Mouse (Mus musculus) large intestine, adult 2 months (tissue): Measurements from ENCODE around the gene Ksr2. TPM values are rescaled to one million over a fixed set of nuclear protein-coding genes. Genes with fewer than 3 reads are reported as not detected.

Experiments used
- DNase-seq: peaks from one replicate; pipeline ENCODE4 v3.0.0-alpha.2; 2012; ENCODE audit warnings: low read depth, low spot score
- WGBS: fragments of 180-500 bp; shearing (Covaris S2); methylation state at CpG from one replicate; pipeline ENCODE4 v1.1.7; 2018; 5-methylcytosine and 5-hydroxymethylcytosine counted together
- polyA plus RNA-seq: library from polyadenylated mRNA; depleted of rRNA; stranded (reverse); fragments of >200 nt; gene quantifications from 2 replicates; pipeline ENCODE4 v1.2.3, GENCODE M21; 2012

Ksr2 gene
- polyA plus RNA-seq, 1 experiment = 0.05 TPM

DNA sequence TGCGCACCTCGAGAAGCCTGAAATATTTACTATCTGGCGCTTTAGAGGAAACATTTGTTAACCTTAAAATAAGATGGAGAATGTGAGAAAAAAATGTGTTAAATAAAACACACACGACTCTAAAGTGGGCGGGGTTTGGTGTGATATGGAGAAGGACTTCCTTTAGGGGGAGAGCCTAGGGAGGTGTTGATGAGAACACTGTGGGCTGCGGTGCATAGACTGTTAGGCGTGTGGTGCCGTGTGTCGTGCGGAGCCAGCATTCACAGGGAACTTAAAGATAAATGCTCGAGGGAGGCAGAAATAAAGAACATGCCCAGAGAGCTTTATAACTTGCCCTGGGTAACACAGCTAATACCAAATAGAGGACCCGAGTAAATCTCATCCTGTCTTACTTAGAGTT is 101.6 kb downstream of the Ksr2 start:
- no peak for DNase-seq
- 79% methylated on average over 12 of the region's 12 CpGs for WGBS

DNA sequence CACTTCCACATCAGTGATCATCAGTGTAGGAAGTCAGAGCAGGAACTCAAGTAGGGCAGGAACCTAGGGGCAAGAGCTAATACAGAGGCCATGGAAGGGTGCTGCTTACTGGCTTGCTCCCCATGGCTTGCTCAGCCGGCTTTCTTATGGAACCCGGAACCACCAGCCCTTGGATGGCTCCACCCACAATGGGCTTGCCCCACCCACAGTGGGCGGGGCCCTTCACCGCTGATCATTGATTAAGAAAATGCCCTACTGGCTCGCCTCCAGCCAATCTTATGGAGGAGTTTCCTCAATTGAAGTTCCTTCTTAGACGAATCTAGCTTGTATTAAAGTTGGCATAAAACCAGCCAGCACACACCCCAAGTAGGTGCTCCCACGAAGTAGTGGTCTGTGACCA is 102.1 kb downstream of the Ksr2 start:
- 50% methylated on average over 7 of the region's 7 CpGs for WGBS
- no peak for DNase-seq

GRCm38 (mm10) chr5:117516597-117516996 is 102.8 kb downstream of the Ksr2 start:
- 2% methylated on average over 8 of the region's 8 CpGs for WGBS
- DNase-seq = no peak

- WGBS = 34% methylated on average over 4 of the region's 4 CpGs
- no peak for DNase-seq
Measured at GRCm38 (mm10) chr5:117519858-117520495, 106.2 kb downstream of the Ksr2 start.

DNA sequence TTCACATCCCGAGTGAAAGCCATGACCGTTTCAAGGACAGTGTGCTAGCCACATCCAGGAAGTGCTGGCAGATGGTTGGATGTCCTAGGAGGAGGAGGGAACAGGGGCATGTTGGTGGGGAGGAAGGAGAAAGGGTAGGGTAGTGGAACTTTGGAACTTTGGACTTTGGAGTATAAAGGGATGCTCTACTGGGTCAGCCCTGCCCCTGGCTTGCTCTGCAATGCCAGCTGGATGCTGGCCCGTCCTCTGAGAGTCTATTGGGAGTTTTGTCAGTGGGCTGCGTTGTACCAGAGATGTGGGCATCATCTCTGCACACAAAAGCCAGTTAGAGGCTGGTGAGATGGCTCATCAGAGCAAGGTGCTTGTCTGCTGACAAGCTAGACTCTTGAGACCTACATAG is 107.4 kb downstream of the Ksr2 start:
- no peak for DNase-seq
- 60% methylated on average over 4 of the region's 4 CpGs for WGBS

- WGBS = 86% methylated on average over 4 of the region's 4 CpGs
- no peak for DNase-seq
Measured at GRCm38 (mm10) chr5:117521701-117522100, 107.9 kb downstream of the Ksr2 start.

DNA sequence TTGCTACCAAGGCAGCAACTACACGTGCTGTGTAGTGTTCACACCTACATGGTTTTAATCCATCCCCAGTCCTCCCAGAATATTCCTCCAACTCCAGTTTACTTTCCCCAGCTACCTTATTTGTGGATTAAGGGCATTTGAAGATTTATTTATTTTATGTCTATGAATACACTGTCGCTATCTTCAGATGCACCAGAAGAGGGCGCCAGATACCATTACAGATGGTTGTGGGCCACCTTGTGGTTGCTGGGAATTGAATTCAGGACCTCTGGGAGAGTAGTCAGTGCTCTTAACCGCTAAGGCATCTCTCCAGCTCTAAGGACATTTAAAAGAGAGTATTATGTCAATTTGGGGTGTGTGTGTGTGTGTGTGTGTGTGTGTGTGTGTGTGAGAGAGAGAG is 108.7 kb downstream of the Ksr2 start:
- WGBS = 75% methylated on average over 4 of the region's 4 CpGs
- no peak for DNase-seq

DNA sequence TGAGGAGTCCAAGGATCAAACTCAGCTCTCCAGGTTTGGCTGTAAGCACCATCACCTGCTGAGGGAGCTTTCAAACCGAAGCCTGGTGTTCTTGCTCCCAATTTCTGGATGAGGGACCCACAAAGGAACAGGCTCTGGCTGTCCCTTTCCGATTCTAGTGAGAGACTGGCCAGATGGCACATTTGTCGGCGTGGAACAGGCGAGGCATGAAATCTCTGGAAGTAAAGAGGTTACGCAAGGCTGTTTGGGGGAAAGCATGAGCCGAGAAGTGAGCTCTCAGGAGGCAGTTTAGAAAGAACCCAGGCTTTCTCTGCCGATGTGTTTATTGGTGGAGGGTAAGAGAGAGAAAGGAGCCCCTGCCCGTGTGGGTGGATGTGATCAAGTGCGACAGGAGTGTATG is 109.2 kb downstream of the Ksr2 start:
- no peak for DNase-seq
- WGBS = 79% methylated on average over 10 of the region's 10 CpGs

GRCm38 (mm10) chr5:117530991-117531390 is 117.2 kb downstream of the Ksr2 start:
- WGBS = 58% methylated on average over 6 of the region's 6 CpGs
- DNase-seq = no peak

DNA sequence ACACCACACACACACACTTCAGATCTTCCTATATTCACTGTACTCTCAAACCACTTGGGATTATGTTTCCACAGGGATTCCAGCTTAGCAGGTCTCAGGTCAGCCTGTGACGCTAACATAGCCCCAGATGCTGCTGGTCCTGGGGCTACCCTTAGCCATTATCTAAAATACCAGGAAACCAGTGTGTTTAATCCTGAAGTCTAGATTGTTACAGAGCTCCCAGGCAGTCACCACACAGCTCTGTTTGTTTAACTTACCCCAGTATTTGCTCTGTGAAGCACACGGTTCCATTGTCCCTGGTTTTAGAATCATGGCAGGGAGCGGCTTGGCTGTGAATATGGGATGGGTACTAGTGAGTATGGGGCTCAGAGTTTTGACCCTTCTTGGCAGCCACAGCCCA is 125.4 kb downstream of the Ksr2 start:
- WGBS = 36% methylated on average over 3 of the region's 3 CpGs
- no peak for DNase-seq

- no peak for DNase-seq
- WGBS = 31% methylated on average over 8 of the region's 8 CpGs
Measured at GRCm38 (mm10) chr5:117541654-117542053, 127.9 kb downstream of the Ksr2 start.

DNA sequence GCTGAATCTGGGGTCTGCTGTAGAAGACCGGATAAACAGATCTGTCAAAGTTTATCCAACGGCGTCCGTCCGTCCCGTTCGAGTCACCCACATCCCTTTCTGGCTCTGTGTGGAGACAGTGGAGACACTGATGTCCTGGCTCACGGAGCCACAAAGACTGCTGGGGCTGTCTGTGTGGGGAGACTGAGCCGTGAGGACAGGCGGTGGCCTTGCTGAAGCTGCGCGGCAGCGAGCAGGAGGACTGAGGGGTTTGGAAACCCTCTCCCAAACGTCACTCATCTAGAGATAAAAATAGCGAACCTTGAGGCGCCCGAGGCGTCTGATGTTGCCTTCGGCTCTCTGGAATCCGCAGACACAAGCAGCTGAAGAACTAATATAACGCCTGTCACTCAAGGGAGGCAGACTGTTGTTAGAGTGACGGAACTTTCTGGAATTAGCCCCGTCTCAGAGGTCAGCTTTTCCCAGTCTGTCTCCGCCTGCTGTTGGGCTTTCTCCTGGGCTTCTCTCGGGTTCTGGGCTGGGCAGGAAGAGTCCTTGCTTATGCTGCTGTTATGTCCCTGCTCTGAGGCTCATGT is 133.0 kb downstream of the Ksr2 start:
- DNase-seq = no peak
- WGBS = 67% methylated on average over 25 of the region's 25 CpGs

GRCm38 (mm10) chr5:117550992-117551391 is 137.2 kb downstream of the Ksr2 start:
- 53% methylated on average over 9 of the region's 9 CpGs for WGBS
- no peak for DNase-seq

- DNase-seq = no peak
- WGBS = 93% methylated on average over 8 of the region's 8 CpGs
Measured at GRCm38 (mm10) chr5:117552096-117552495, 138.3 kb downstream of the Ksr2 start.

DNA sequence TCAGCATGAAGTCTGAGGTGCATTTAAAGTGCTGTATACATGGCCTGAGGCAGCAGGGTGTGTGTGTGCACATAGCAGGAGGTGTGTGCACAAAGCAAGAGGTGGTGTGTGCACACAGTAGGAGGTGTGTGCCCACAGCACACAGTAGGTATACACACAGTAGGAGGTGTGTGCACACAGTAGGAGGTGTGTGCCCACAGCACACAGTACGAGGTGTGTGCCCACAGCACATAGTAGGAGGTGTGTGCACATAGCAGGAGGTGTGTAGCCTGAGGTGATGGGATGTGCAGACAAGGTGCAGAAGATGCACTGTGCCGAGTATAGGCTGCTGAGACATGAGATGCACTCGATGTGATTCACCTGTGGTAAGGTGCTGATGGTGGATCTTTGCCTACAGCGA is 140.7 kb downstream of the Ksr2 start:
- 72% methylated on average over 4 of the region's 4 CpGs for WGBS
- no peak for DNase-seq

DNA sequence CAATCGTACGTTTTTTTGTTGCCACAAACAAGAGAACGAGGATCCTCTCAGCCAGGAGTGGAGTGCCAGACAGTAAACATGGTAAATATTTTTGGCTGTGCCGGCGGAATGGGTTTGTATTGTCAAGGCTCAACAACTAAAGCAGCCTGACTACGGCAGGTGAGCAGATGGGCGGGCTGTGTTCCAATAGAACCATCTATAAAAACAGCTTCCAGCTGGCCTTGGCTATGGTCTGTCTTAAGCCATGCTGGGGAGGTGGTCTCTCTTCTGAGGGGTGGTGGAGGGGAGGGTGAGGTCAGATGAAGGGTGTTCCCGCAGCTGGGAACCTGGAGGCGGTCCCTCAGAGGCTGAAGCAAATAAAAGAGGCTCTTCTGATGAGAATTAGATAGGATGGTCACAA is 142.8 kb downstream of the Ksr2 start:
- WGBS = 48% methylated on average over 9 of the region's 9 CpGs
- no peak for DNase-seq

DNA sequence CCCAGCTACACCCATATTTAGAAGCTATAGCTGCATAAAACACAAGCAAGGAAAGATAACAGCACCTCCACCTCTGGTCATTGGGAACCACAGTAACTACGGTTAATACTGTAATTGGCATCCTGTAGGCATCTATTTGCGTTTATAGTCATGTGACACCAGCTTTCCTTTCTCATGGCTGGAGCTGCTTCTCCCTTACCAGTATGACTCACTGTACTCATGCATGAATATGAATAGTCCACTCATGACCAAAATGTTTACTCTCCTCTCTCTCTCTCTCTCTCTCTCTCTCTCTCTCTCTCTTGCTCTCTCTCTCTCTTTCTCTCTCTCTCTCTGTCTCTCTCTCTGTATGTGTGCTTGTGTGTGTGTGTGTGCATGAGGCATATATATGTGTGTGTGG is 147.3 kb downstream of the Ksr2 start:
- no peak for DNase-seq
- 69% methylated on average over 2 of the region's 2 CpGs for WGBS

DNA sequence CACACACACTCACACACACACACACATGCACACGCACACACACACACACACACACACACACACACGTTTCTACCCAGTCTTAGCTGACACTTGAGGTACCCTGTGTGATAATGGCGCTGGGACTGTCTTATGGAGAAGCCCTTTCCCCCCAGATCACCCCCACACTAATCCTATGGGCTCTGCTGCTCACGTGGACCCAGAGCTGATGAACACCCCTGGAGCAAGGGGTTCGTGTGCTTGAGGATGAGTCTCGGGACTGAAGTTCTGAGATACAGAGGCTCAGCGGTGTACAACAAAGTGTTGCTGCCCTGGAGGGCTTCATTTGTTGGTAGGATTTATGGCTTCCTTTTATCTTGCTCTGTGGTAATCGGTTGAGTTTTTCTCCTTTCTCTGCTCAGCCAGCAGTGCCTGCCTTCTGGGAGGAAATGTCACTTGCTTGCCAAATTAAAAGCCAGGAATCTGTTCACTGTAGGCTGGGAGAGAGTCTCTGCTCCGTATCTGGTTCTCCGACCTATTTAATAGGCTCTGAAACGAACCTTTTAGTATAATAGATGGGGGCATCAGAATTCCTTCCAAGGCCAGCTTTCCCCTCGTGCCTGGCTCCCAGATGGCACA is 152.4 kb downstream of the Ksr2 start:
- 48% methylated on average over 12 of the region's 12 CpGs for WGBS
- no peak for DNase-seq

DNA sequence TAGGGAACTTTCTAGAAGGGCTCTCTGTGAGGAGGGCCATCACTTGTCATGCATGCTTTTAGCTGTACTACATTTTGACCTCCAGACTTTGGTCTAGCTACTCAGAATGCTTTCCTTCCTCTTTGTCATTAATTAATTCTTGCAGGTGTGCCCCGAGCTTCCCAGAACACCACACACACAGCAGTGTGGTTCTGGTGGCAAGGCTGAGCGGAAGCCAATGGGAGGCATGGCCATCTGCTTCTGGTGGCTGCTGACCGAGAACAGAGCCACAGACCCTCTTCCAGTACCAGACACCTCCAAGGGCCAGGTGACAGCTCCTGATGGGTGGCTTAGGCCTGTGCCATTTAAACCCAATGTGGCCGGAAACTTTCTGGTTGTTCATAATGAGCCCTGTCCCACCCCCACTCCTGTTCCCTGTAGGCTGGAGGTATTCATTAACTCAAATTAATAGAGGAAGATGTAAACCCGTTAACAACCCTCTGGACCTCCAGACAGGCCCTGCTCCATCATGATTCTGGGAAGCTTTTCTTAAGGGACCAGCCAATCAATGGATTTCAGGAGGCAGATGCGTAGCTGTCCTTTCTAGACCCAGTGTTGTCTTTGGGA is 155.5 kb downstream of the Ksr2 start:
- WGBS = 72% methylated on average over 6 of the region's 6 CpGs
- DNase-seq = no peak

DNA sequence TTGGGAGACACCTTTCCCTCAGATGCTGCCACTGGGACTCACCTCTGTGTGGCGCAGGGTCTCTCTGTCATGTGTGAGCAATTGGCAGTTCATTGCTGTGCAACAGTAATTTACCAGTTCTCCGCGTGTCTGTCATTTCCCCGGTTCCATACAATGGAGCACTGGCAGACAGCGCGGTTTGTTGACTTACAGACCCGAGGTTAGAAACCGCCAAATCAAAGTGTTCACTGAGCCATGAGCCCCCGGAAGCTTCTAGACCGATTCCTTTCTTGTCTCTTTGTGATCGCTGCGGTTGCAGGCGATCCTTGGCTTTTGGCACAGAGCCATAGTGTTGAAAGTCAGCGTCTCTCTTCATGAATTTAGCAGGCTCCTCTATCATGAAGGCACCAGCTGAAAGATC is 158.6 kb downstream of the Ksr2 start:
- 79% methylated on average over 14 of the region's 14 CpGs for WGBS
- no peak for DNase-seq

DNA sequence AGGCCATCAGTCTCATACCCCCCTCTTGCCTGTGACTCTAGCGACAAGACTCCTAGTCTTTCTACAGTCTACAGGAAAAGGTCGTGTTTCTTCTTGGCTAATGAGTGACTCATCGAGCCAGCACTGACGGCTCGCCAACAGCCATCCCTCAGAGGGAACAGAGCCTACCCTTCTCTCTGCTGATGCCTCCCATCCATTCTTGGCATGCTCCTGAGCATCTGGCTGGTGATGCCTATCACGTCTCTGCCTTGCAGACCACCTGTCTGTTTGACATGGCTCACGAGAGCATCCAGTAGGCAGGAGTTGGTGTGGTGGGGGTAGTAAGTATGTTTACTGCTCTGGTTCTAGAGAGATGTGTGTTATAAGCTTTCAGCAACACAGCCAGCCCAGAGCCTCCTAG is 161.1 kb downstream of the Ksr2 start:
- WGBS = 43% methylated on average over 7 of the region's 7 CpGs

More for the DNA sequence above, 161.1 kb downstream of the Ksr2 start:
- no peak for DNase-seq
